31 mouse cellular contexts compared by ENCODE assay signal in the genomic region with DNA sequence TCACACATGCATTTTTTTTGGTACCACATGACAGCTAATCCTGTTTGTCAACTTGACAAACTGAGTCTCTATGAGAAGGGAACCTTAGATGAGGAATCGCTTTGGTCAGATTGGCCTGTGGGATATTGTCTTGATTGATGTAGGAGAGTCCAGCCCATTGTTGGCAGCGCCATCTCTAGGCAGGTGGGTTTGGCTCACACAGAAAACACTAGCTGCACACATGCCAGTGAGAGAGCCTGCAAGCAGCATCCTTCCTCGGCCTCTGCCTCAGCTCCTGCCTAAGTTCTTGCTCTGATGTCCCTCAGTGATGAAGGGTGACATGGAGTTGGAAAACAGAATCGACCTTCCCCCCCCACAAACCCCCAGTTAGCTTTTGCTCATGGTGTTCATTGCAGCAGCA.
"Had no signal": no experiment of that assay in that cellular context is flagged by ENCODE, and none has a peak within 500 bp of the region (broad histone marks: within the 10 kb centered on the region; RNA-seq: fewer than 3 reads in every experiment).

No protein-coding gene starts in this region.

- H3K27ac ChIP-seq: limb, embryonic 10.5 days; limb, embryonic 12.5 days; limb, embryonic 13.5 days; limb, embryonic 15.5 days; liver, embryonic 12.5 days; liver, embryonic 13.5 days; liver, embryonic 14.5 days; liver, embryonic 15.5 days; lung, embryonic 15.5 days; macrophage; midbrain, embryonic 10.5 days; midbrain, embryonic 12.5 days; midbrain, embryonic 13.5 days; midbrain, embryonic 15.5 days; neural tube, embryonic 12.5 days had no signal

- H3K9me3 ChIP-seq: limb, embryonic 10.5 days; limb, embryonic 12.5 days; limb, embryonic 15.5 days; liver, embryonic 12.5 days; liver, embryonic 13.5 days; liver, embryonic 15.5 days; lung, embryonic 15.5 days; midbrain, embryonic 12.5 days; midbrain, embryonic 13.5 days; midbrain, embryonic 15.5 days; neural tube, embryonic 12.5 days had no signal

- H3K9ac ChIP-seq: limb, embryonic 12.5 days; limb, embryonic 13.5 days; limb, embryonic 15.5 days; liver, embryonic 12.5 days; liver, embryonic 13.5 days; liver, embryonic 14.5 days; liver, embryonic 15.5 days; liver, postnatal 0 days; lung, embryonic 14.5 days; lung, embryonic 15.5 days; midbrain, embryonic 12.5 days; midbrain, embryonic 13.5 days; midbrain, embryonic 15.5 days; neural tube, embryonic 12.5 days had no signal

- DNase-seq: left cerebral cortex, postnatal 4 days; liver; liver, embryonic 13.5 days; liver, postnatal 0 days; lung, adult 18-20 months; lung, adult 2 months; lung, embryonic 14.5 days; lung, postnatal 10 days; lung, postnatal 14 days; lung, postnatal 36 days; lung, postnatal 4 days; midbrain, embryonic 14.5 days had no signal

- ATAC-seq: liver, embryonic 12.5 days; liver, postnatal 0 days; lung, postnatal 0 days; midbrain, embryonic 13.5 days; midbrain, embryonic 15.5 days; midbrain, embryonic 16.5 days had no signal

- H3K4me2 ChIP-seq: limb, embryonic 12.5 days; limb, embryonic 13.5 days; limb, embryonic 15.5 days; liver, embryonic 11.5 days; liver, embryonic 12.5 days; liver, embryonic 13.5 days; liver, embryonic 15.5 days; lung, embryonic 14.5 days; lung, embryonic 15.5 days; midbrain, embryonic 12.5 days; midbrain, embryonic 13.5 days; midbrain, embryonic 15.5 days; neural tube, embryonic 12.5 days had no signal

- H3K4me3 ChIP-seq: limb, embryonic 10.5 days; limb, embryonic 12.5 days; limb, embryonic 13.5 days; limb, embryonic 15.5 days; liver, embryonic 12.5 days; liver, embryonic 13.5 days; liver, embryonic 15.5 days; lung, embryonic 15.5 days; megakaryocyte, embryonic 14.5 days; midbrain, embryonic 10.5 days; midbrain, embryonic 12.5 days; midbrain, embryonic 13.5 days; midbrain, embryonic 15.5 days; myocyte; neural tube, embryonic 12.5 days had no signal

- H3K36me3 ChIP-seq: limb, embryonic 10.5 days; limb, embryonic 12.5 days; limb, embryonic 13.5 days; limb, embryonic 15.5 days; liver, embryonic 12.5 days; liver, embryonic 13.5 days; liver, embryonic 15.5 days; lung, embryonic 15.5 days; midbrain, embryonic 10.5 days; midbrain, embryonic 12.5 days; midbrain, embryonic 13.5 days; midbrain, embryonic 15.5 days; neural tube, embryonic 12.5 days had no signal

- H3K27me3 ChIP-seq: megakaryocyte, embryonic 14.5 days; midbrain, embryonic 13.5 days; midbrain, embryonic 15.5 days; neural tube, embryonic 12.5 days had no signal

- H3K4me1 ChIP-seq: liver, embryonic 12.5 days; liver, embryonic 13.5 days; liver, embryonic 15.5 days; lung, embryonic 15.5 days; megakaryocyte, embryonic 14.5 days had no signal
